Mouse (Mus musculus) liver, embryonic 11.5 days (tissue): ENCODE measurements around the gene Tjp3. TPM values are rescaled to one million over a fixed set of nuclear protein-coding genes. Genes with fewer than 3 reads are reported as not detected.
A peak's percentile ranks its signal among the peaks of the same experiment; 100 is the strongest.

Experiments
- ATAC-seq: fragments of 200-750 bp; cut with Nextera tagmentation; replicated peaks from 2 replicates; pipeline ENCODE4 v1.8.0; 2017; ENCODE audit warnings: moderate number of reproducible peaks, mild to moderate bottlenecking, moderate TSS enrichment, moderate library complexity; ENCODE audit not compliant: low FRiP score
- DNase-seq: peaks from one replicate; pipeline ENCODE4 v3.0.0-alpha.2; 2017; ENCODE audit warnings: low spot score
- H3K27ac ChIP-seq: fragments of 300-500 bp; sonication (generic); 2 replicates; pipeline ENCODE4 v1.5.1; 2014; ENCODE audit warnings: mild to moderate bottlenecking, low read depth, low read length, control low read depth
- H3K27me3 ChIP-seq: fragments of 300-500 bp; sonication (generic); replicated peaks from 2 replicates; pipeline ENCODE4 v1.6.1; 2014; ENCODE audit warnings: low read length, mixed read lengths; ENCODE audit not compliant: control insufficient read depth, insufficient read depth
- H3K36me3 ChIP-seq: fragments of 300-500 bp; sonication (generic); 2 replicates; pipeline ENCODE4 v1.6.1; 2014; ENCODE audit warnings: mild to moderate bottlenecking, low read length, moderate library complexity, mixed read lengths; ENCODE audit not compliant: control insufficient read depth, insufficient read depth
- H3K4me1 ChIP-seq: fragments of 300-500 bp; sonication (generic); replicated peaks from 2 replicates; pipeline ENCODE4 v1.6.1; 2014; ENCODE audit warnings: low read length, mixed read lengths; ENCODE audit not compliant: control insufficient read depth, insufficient read depth
- H3K4me2 ChIP-seq: fragments of 300-500 bp; sonication (generic); 2 replicates; pipeline ENCODE4 v1.6.1; 2014; ENCODE audit warnings: mild to moderate bottlenecking, control low read depth, moderate library complexity
- H3K4me3 ChIP-seq: fragments of 300-500 bp; sonication (generic); 2 replicates; pipeline ENCODE4 v1.5.1; 2014; ENCODE audit warnings: low read depth, low read length, control low read depth
- H3K9ac ChIP-seq: fragments of 300-500 bp; sonication (generic); 2 replicates; pipeline ENCODE4 v1.6.1; 2014; ENCODE audit warnings: low read depth, low read length, control low read depth
- H3K9me3 ChIP-seq: fragments of 300-500 bp; sonication (generic); 2 replicates; pipeline ENCODE4 v1.6.1; 2016; ENCODE audit warnings: low read length, inconsistent platforms, mixed read lengths; ENCODE audit not compliant: control insufficient read depth
- WGBS: fragments of 180-500 bp; shearing (Covaris S2); extraction: QIAGEN DNeasy Blood & Tissue Kit; methylation state at CpG from one replicate; pipeline ENCODE4 v1.1.7; 2014; 5-methylcytosine and 5-hydroxymethylcytosine counted together
- polyA plus RNA-seq: library from polyadenylated mRNA; unstranded; fragments of >200 nt; fragmentation: Nextera tagmentation; extraction: Ambion mirVana; gene quantifications from 2 replicates; pipeline ENCODE4 v1.2.1, GENCODE M21; 2014

Gene Tjp3
- 1.8 TPM in 2 replicates for polyA plus RNA-seq

DNA sequence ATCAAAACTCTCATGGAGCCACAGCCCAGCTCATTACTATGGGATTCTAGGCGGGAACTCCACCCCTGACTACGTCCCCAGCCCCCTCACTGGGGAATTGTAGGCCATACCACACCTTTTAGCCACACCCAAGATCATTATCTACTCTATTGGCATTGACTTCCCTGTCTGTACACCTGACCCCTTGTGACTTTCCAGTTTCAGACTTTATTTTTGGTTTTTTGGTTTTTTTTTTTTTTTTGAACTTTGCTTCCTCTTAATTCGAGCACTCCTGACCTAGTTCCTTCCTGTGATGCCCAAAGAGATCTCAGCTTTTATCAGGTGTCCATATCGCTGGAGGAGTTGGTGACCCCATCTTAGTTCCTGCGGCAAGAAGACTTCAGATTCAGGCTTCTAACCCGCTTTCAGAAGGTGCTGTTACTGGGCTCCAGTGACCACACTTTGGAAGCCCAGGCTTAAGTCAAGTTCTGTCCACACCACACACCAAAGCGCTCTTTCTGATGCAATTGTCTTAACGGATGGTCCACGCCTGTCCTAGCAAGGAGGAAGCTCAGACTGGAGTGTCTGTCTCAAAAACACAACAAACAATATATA is at the start of gene Tjp3:
Gene Tjp3, minus strand, starts transcription at position 71 of the 594 bp plus-strand sequence.
- Histone ChIP-seq H3K9me3 (no peaks in the 10 kb centered on the region), H3K27me3 (peaks cover 13% of the 10 kb centered on the region), H3K27ac (0 out of 2 replicates have a peak within 1 kb of the TSS, but pooled peaks have one; percentile 15), H3K36me3 (0 out of 2 replicates have a peak, but pooled peaks cover 2% of the 10 kb centered on the region), H3K4me1 (peaks cover 46% of the 10 kb centered on the region), H3K4me2 (peak within 1 kb of the TSS; percentile 24), H3K9ac (no peak within 1 kb of the TSS), H3K4me3 (no peak within 1 kb of the TSS)
- WGBS = 52% methylated on average over 9 of the region's 9 CpGs
- no peak for DNase-seq
- ATAC-seq = no peak

DNA sequence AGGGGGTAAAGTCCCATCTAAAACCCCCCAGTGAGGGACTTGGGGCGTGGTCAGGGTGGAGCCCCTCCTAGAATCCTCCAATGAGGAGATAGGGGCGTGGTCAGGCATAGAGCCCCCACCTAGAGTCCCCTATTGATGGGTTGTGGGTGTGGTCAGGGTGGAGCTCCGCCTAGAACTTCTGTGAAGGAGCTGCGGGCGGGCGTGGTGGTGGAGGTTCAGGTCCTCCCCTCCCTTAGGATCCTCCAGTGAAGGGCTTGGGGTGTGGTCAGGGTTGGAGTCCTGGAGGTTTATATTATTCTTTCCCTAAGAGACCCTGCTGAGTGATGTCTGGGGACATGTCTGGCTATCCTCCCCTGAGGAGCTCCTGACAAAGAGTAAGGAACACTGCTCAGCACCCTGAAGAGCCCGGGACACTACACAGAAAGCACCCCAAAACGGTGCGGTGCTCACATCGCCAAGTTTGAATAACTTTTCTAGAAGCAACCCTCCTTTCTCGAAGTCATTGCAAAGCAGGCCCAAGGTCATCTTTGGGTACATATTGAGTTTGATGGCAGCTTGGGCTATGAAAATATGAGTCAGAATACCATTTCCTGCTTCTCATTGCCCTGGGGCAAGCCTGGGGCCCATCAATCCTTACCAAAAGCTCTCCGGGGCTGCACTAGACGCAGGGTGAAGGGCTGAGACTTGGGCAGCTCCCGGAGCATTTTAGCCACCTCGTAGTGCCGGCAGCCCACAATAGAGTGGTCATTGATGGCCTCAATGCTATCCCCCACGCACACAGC is 49.4 kb upstream of the Tjp3 start:
- no peak overlapping the region for H3K9ac ChIP-seq
- H3K27me3 ChIP-seq = peaks cover 42% of the 10 kb centered on the region
- ATAC-seq (peak; percentile 53; the same call in 1 of the 2 replicates), DNase-seq (no peak)
- no peak overlapping the region for H3K4me3 ChIP-seq
- no peak overlapping the region for H3K4me2 ChIP-seq
- peaks cover 23% of the 10 kb centered on the region for H3K4me1 ChIP-seq
- H3K9me3 ChIP-seq = no peaks in the 10 kb centered on the region
- H3K27ac ChIP-seq = no peak overlapping the region
- 40% methylated on average over 17 of the region's 17 CpGs for WGBS
- no peaks in the 10 kb centered on the region for H3K36me3 ChIP-seq

DNA sequence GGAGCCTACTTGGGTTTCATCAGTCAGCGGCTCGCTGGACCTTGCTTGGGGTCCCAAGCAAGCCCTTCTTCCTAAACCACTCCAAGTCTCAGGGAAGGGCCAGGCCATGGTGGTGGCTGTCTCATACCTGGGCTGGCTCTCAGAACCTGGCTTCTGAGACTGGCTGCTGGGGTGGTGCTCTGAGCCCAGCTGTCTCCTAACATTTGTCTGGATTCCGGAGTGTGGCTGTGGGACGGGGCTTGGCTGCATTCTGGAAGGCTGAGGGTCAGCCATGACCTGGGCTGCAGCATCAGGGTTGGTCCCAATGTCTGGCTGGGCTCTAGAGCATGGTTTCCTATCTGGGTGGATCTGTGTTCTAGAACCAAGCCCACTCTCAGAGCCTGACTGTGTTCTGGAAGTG is 45.2 kb upstream of the Tjp3 start:
- Histone ChIP-seq H3K4me2 (no peak overlapping the region), H3K36me3 (no peaks in the 10 kb centered on the region; the same call in 1 of the 2 replicates), H3K27me3 (peaks cover 27% of the 10 kb centered on the region), H3K27ac (no peak overlapping the region), H3K9me3 (no peaks in the 10 kb centered on the region), H3K4me3 (no peak overlapping the region), H3K9ac (no peak overlapping the region), H3K4me1 (peaks cover 27% of the 10 kb centered on the region)
- no peak for ATAC-seq
- WGBS = 95% methylated on average over 4 of the region's 4 CpGs
- no peak for DNase-seq

DNA sequence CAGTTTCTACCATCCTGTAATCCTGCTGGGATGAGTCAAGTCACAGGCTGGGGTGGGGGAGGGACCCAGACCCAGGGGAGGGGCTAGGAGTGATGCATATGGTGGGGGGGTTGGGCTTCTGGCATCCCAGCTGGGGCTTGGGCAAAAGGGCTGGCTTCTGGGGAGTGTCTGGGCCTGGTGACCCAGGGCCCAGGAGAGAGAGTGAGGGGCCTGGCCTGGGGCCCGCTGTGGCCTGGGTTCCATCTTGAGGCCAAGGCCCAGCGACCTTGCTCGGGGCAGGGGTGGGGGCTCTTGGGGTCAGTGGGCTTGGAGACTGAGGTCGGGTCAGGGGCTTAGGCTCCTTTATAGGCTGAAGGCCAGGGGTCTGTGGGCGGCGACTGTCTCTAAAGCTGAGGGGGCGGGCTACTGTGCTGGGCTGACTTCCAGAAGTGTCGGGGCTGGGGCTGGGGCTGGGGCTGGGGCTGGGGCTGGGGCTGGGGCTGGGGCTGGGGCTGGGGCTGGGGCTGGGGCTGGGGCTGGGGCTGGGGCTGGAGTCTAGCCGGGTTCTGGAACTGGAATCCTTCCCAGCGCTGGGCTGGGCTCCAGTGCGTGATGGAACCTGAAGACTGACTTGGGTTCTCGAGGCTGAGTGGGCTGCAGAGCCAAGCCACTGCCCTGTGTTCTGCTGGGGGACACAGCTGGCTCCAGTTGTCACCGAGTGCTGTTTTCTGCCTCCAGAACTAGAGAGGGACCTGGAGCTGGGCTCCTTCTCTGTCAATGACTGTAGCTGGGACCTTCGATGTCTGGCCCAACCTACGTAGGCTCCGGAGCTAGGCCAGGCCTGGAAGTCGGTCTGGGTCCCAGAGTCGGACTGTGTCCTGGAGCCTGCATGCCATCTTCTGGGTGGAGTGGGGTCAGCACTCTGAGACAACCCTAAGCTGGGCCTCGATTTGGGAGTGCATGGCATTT is 44.3 kb upstream of the Tjp3 start:
- ATAC-seq (no peak), DNase-seq (no peak)
- no peak overlapping the region for H3K4me3 ChIP-seq
- peaks cover 24% of the 10 kb centered on the region for H3K27me3 ChIP-seq
- H3K4me1 ChIP-seq = peaks cover 19% of the 10 kb centered on the region
- H3K9me3 ChIP-seq = no peaks in the 10 kb centered on the region
- no peak overlapping the region for H3K9ac ChIP-seq
- no peak overlapping the region for H3K4me2 ChIP-seq
- 57% methylated on average over 18 of the region's 19 CpGs for WGBS
- H3K27ac ChIP-seq = no peak overlapping the region
- no peaks in the 10 kb centered on the region; the same call in 1 of the 2 replicates for H3K36me3 ChIP-seq

DNA sequence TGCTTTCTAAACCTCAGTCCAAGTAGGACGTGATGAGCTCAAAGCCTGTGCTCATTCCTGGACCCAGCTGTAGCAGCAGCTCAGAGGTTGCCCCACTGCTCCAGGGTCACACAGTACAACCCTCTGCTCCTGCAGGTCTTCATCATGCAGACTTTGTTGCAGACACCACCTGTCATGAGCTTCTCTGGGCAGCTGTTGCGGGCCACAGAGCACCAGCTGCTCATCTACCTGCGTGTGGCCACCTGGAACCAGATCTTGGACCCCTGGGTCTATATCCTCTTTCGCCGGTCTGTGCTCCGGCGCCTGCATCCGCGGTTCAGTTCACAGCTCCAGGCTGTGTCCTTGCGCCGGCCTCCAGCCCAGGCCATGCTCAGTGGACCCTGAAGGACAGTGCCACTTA is 42.9 kb upstream of the Tjp3 start:
- Histone ChIP-seq H3K4me2 (no peak overlapping the region), H3K9me3 (no peaks in the 10 kb centered on the region), H3K36me3 (no peaks in the 10 kb centered on the region; the same call in 1 of the 2 replicates), H3K4me3 (no peak overlapping the region), H3K4me1 (peaks cover 20% of the 10 kb centered on the region), H3K27me3 (peaks cover 24% of the 10 kb centered on the region), H3K27ac (no peak overlapping the region), H3K9ac (no peak overlapping the region)
- no peak for DNase-seq
- ATAC-seq = no peak
- WGBS = 69% methylated on average over 11 of the region's 11 CpGs

DNA sequence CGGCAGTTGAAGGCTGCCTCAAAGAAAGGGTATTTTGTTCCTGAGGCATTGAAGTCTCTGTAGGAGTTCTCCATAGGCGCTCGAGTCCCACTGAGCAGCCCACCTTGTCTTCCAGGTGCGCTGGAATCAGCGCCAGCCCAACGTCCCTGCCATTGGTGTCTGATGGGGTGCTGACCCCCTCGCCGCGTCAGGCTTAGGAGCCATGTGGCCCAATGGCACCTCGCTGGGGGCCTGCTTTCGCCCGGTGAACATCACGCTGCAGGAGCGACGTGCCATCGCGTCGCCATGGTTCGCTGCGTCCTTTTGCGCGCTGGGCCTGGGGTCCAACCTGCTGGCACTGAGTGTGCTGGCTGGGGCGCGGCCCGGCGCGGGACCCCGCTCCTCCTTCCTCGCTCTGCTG is 40.9 kb upstream of the Tjp3 start:
- WGBS = 33% methylated on average over 29 of the region's 29 CpGs
- peaks cover 31% of the 10 kb centered on the region for H3K4me1 ChIP-seq
- ATAC-seq (no peak), DNase-seq (no peak)
- H3K4me2 ChIP-seq = peak overlapping the region; percentile 41
- H3K27ac ChIP-seq = no peak overlapping the region
- peaks cover 13% of the 10 kb centered on the region for H3K27me3 ChIP-seq
- no peak overlapping the region for H3K9ac ChIP-seq
- H3K36me3 ChIP-seq = no peaks in the 10 kb centered on the region; the same call in 1 of the 2 replicates
- no peaks in the 10 kb centered on the region for H3K9me3 ChIP-seq
- H3K4me3 ChIP-seq = peak overlapping the region; percentile 15; the same call in 1 of the 2 replicates

DNA sequence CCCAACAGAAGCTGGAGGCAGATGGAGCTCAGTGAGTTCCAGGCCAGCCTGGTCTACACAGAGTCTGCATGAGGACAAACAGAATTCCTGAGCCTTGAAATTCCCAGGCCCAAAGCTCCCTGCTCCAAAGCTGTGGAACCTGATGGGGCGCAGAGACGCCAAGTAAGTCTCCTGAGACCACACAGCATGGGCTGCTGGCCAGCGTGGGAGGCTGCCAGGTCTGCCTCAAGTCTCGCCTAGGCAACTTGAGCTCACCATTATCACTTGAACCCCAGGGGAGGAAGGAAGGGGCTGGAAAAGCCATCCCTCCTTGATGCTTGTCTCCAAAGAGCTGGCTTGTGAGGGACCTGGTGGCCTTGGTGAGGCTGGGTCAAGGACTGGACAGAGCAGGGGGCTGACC is 38.6 kb upstream of the Tjp3 start:
- Histone ChIP-seq H3K4me2 (peak overlapping the region; percentile 11; the same call in 1 of the 2 replicates), H3K4me1 (peaks cover 34% of the 10 kb centered on the region), H3K4me3 (no peak overlapping the region), H3K27ac (peak overlapping the region; percentile 60; the same call in 1 of the 2 replicates), H3K9ac (no peak overlapping the region), H3K36me3 (peaks cover 21% of the 10 kb centered on the region), H3K9me3 (no peaks in the 10 kb centered on the region), H3K27me3 (peaks cover 11% of the 10 kb centered on the region)
- ATAC-seq (no peak), DNase-seq (no peak)
- WGBS = 57% methylated on average over 4 of the region's 4 CpGs
